Mouse (Mus musculus) hindbrain, embryonic 15.5 days (tissue): ENCODE data around the gene Gm11037. TPM values are rescaled to one million over a fixed set of nuclear protein-coding genes. Genes with fewer than 3 reads are reported as not detected.
"Not testable (repeated sequence)": the region's sequence is repeated elsewhere in the genome, so short reads cannot be mapped to it uniquely, and the experiment has no call there.

Experiments used
- ATAC-seq: fragments of 200-750 bp; cut with Nextera tagmentation; 2 replicates; pipeline ENCODE4 v1.8.0; 2017; ENCODE audit warnings: low read depth, moderate number of reproducible peaks, moderate TSS enrichment; ENCODE audit not compliant: low FRiP score
- H3K27ac ChIP-seq: fragments of 300-500 bp; sonication (generic); replicated peaks from 2 replicates; pipeline ENCODE4 v1.5.1; 2015; ENCODE audit warnings: mild to moderate bottlenecking, inconsistent platforms
- H3K27me3 ChIP-seq: fragments of 300-500 bp; sonication (generic); 2 replicates; pipeline ENCODE4 v1.6.1; 2015; ENCODE audit warnings: control low read depth, inconsistent platforms
- H3K36me3 ChIP-seq: fragments of 300-500 bp; sonication (generic); 2 replicates; pipeline ENCODE4 v1.6.1; 2015; ENCODE audit warnings: control low read depth, inconsistent platforms
- H3K4me1 ChIP-seq: fragments of 300-500 bp; sonication (generic); replicated peaks from 2 replicates; pipeline ENCODE4 v1.6.1; 2015; ENCODE audit warnings: control low read depth, inconsistent platforms
- H3K4me2 ChIP-seq: fragments of 300-500 bp; sonication (generic); 2 replicates; pipeline ENCODE4 v1.6.1; 2015; ENCODE audit warnings: moderate library complexity, mild to moderate bottlenecking, inconsistent platforms
- H3K4me3 ChIP-seq: fragments of 300-500 bp; sonication (generic); 2 replicates; pipeline ENCODE4 v1.5.1; 2015; ENCODE audit warnings: mild to moderate bottlenecking, inconsistent platforms
- H3K9ac ChIP-seq: fragments of 300-500 bp; sonication (generic); 2 replicates; pipeline ENCODE4 v1.6.1; 2015; ENCODE audit warnings: inconsistent platforms
- H3K9me3 ChIP-seq: fragments of 300-500 bp; sonication (generic); 2 replicates; pipeline ENCODE4 v1.6.1; 2016; ENCODE audit warnings: control low read depth, inconsistent platforms
- WGBS: fragments of 180-500 bp; shearing (Covaris S2); methylation state at CpG from one replicate; pipeline ENCODE4 v1.1.7; 2015; 5-methylcytosine and 5-hydroxymethylcytosine counted together
- polyA plus RNA-seq: library from polyadenylated mRNA; unstranded; fragments of >200 nt; fragmentation: Nextera tagmentation; extraction: Ambion mirVana; gene quantifications from 2 replicates; pipeline ENCODE4 v1.2.1, GENCODE M21; 2015

Gene Gm11037
- polyA plus RNA-seq, 1 experiment from 2014 or later, result not detected

GRCm38 (mm10) chr2:131105061-131105460 is 28.2 kb upstream of the Gm11037 start:
- H3K4me1 ChIP-seq, H3K9ac ChIP-seq, H3K4me3 ChIP-seq, H3K27me3 ChIP-seq, H3K9me3 ChIP-seq, H3K36me3 ChIP-seq, H3K4me2 ChIP-seq, H3K27ac ChIP-seq, ATAC-seq: not testable (repeated sequence)
- 73% methylated on average over 4 of the region's 4 CpGs for WGBS

GRCm38 (mm10) chr2:131105989-131106388 is 27.3 kb upstream of the Gm11037 start:
- ATAC-seq, result no peak
- 94% methylated on average over 5 of the region's 5 CpGs for WGBS
- no peak overlapping the region for H3K27ac ChIP-seq

GRCm38 (mm10) chr2:131118968-131119574 is 14.2 kb upstream of the Gm11037 start:
- WGBS, result 81% methylated on average over 1 of the region's 2 CpGs
- Histone ChIP-seq H3K4me2 (no peak overlapping the region), H3K36me3 (no peaks in the 10 kb centered on the region), H3K27me3 (no peaks in the 10 kb centered on the region), H3K27ac (no peak overlapping the region), H3K9ac (no peak overlapping the region), H3K4me3 (no peak overlapping the region), H3K9me3 (no peaks in the 10 kb centered on the region), H3K4me1 (no peaks in the 10 kb centered on the region)
- ATAC-seq, result no peak

More at GRCm38 (mm10) chr2:131105989-131106388, 27.3 kb upstream of the Gm11037 start:
- no peak overlapping the region for H3K9ac ChIP-seq
- no peaks in the 10 kb centered on the region for H3K4me1 ChIP-seq
- H3K4me2 ChIP-seq, result no peak overlapping the region
- H3K4me3 ChIP-seq, result no peak overlapping the region
- H3K36me3 ChIP-seq, result no peaks in the 10 kb centered on the region
- no peaks in the 10 kb centered on the region for H3K27me3 ChIP-seq
- no peaks in the 10 kb centered on the region for H3K9me3 ChIP-seq

- no peaks in the 10 kb centered on the region for H3K27me3 ChIP-seq
- H3K4me3 ChIP-seq, result no peak overlapping the region
- H3K36me3 ChIP-seq, result no peaks in the 10 kb centered on the region
- H3K9me3 ChIP-seq, result no peaks in the 10 kb centered on the region
- H3K27ac ChIP-seq, result no peak overlapping the region
- H3K9ac ChIP-seq, result no peak overlapping the region
- H3K4me2 ChIP-seq, result no peak overlapping the region
- peaks cover 14% of the 10 kb centered on the region for H3K4me1 ChIP-seq
- ATAC-seq, result no peak
- WGBS, result 87% methylated on average over 3 of the region's 3 CpGs
Measured at GRCm38 (mm10) chr2:131124166-131124565, 9.1 kb upstream of the Gm11037 start.

GRCm38 (mm10) chr2:131125157-131125963 is 7.9 kb upstream of the Gm11037 start:
- no peak overlapping the region for H3K4me2 ChIP-seq
- no peaks in the 10 kb centered on the region for H3K9me3 ChIP-seq
- no peak overlapping the region for H3K4me3 ChIP-seq
- H3K27ac ChIP-seq, result no peak overlapping the region
- ATAC-seq, result no peak
- H3K36me3 ChIP-seq, result no peaks in the 10 kb centered on the region
- WGBS, result 91% methylated on average over 9 of the region's 9 CpGs
- H3K27me3 ChIP-seq, result no peaks in the 10 kb centered on the region
- H3K4me1 ChIP-seq, result peaks cover 14% of the 10 kb centered on the region
- no peak overlapping the region for H3K9ac ChIP-seq

- Histone ChIP-seq H3K4me2 (peak overlapping the region; percentile 70; the same call in 1 of the 2 replicates), H3K36me3 (no peaks in the 10 kb centered on the region), H3K4me3 (no peak overlapping the region), H3K27me3 (no peaks in the 10 kb centered on the region), H3K27ac (no peak overlapping the region), H3K9me3 (no peaks in the 10 kb centered on the region), H3K9ac (no peak overlapping the region), H3K4me1 (peaks cover 14% of the 10 kb centered on the region)
- WGBS, result 39% methylated on average over 9 of the region's 9 CpGs
- no peak for ATAC-seq
Measured at GRCm38 (mm10) chr2:131125964-131126815, 7.1 kb upstream of the Gm11037 start.

GRCm38 (mm10) chr2:131127161-131127730 is 6.1 kb upstream of the Gm11037 start, which contains the start of gene Hspa12b:
Gene Hspa12b, plus strand, starts transcription at chr2:131127280.
- Histone ChIP-seq H3K4me3 (peak within 1 kb of the TSS; percentile 35), H3K4me1 (peaks cover 14% of the 10 kb centered on the region), H3K36me3 (no peaks in the 10 kb centered on the region), H3K9me3 (no peaks in the 10 kb centered on the region), H3K27me3 (no peaks in the 10 kb centered on the region), H3K4me2 (peak within 1 kb of the TSS; percentile 70), H3K27ac (no peak within 1 kb of the TSS), H3K9ac (peak within 1 kb of the TSS; percentile 42)
- 2% methylated on average over 26 of the region's 28 CpGs for WGBS
- ATAC-seq, result peak; percentile 74

GRCm38 (mm10) chr2:131128211-131128610 is 5.1 kb upstream of the Gm11037 start:
- Histone ChIP-seq H3K36me3 (no peaks in the 10 kb centered on the region), H3K27me3 (no peaks in the 10 kb centered on the region), H3K4me2 (peak overlapping the region; percentile 70), H3K9ac (no peak overlapping the region), H3K27ac (no peak overlapping the region), H3K4me1 (peaks cover 14% of the 10 kb centered on the region), H3K9me3 (no peaks in the 10 kb centered on the region), H3K4me3 (0 out of 2 replicates have a peak overlapping the region, but pooled peaks have one; percentile 35)
- 89% methylated on average over 5 of the region's 5 CpGs for WGBS
- no peak for ATAC-seq

- Histone ChIP-seq H3K9ac (no peak overlapping the region), H3K4me1 (peaks cover 14% of the 10 kb centered on the region), H3K27ac (no peak overlapping the region), H3K4me2 (peak overlapping the region; percentile 19; the same call in 1 of the 2 replicates), H3K36me3 (no peaks in the 10 kb centered on the region), H3K9me3 (no peaks in the 10 kb centered on the region), H3K27me3 (no peaks in the 10 kb centered on the region), H3K4me3 (no peak overlapping the region)
- no peak for ATAC-seq
- WGBS, result 86% methylated on average over 3 of the region's 3 CpGs
Measured at GRCm38 (mm10) chr2:131128636-131129157, 4.6 kb upstream of the Gm11037 start.

- Histone ChIP-seq H3K4me2 (no peak overlapping the region), H3K27me3 (no peaks in the 10 kb centered on the region), H3K9ac (no peak overlapping the region), H3K9me3 (no peaks in the 10 kb centered on the region), H3K4me1 (peaks cover 14% of the 10 kb centered on the region), H3K36me3 (no peaks in the 10 kb centered on the region), H3K4me3 (no peak overlapping the region), H3K27ac (no peak overlapping the region)
- WGBS, result 75% methylated on average over 5 of the region's 5 CpGs
- no peak for ATAC-seq
Measured at GRCm38 (mm10) chr2:131129836-131130235, 3.5 kb upstream of the Gm11037 start.

GRCm38 (mm10) chr2:131130849-131131248 is 2.4 kb upstream of the Gm11037 start:
- H3K4me1 ChIP-seq, result peaks cover 14% of the 10 kb centered on the region
- no peak overlapping the region for H3K27ac ChIP-seq
- H3K27me3 ChIP-seq, result no peaks in the 10 kb centered on the region
- H3K9ac ChIP-seq, result no peak overlapping the region
- H3K9me3 ChIP-seq, result no peaks in the 10 kb centered on the region
- H3K4me3 ChIP-seq, result no peak overlapping the region
- H3K4me2 ChIP-seq, result no peak overlapping the region
- H3K36me3 ChIP-seq, result no peaks in the 10 kb centered on the region
- 88% methylated on average over 2 of the region's 2 CpGs for WGBS
- no peak for ATAC-seq
